Mouse (Mus musculus): Measurements from ENCODE around the gene Timm22. TPM values are rescaled to one million over a fixed set of nuclear protein-coding genes. Genes with fewer than 3 reads are reported as not detected.

The Timm22 gene
- polyA plus RNA-seq, 1 experiment: 7.5 TPM

DNA sequence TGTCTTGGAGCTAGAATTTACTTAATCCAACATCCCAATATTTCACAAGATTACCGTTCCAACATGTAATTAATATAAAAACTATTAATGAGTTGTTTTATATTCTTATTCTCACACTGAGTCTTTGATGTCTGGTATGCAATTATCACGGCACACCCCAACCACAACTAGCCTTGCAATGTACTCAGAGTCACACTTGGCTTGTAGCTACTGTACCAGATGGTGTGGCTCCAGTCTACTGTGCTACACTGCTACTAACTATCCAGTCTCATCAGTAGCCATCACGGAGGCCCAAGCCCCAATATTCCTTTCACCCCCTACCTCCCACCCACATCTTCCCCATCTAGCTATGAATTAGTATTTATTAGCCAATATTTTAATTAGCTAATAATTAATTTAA, 30.3 kb upstream of the Timm22 start:
- no peaks in the 10 kb centered on the region for H3K36me3 ChIP-seq (ENCODE audit: control insufficient read depth, insufficient read depth, low read length)
- no peak for DNase-seq (ENCODE audit: low read depth in 1 of 2, low spot score in 2 of 2)
- TF ChIP-seq CTCF (IDR thresholded peaks at IDR 0.05; ENCODE audit: extremely low read depth, insufficient read depth, insufficient read length, insufficient replicate concordance) (no peak), POLR2A (IDR thresholded peaks at IDR 0.05; ENCODE audit: low read depth, low read length) (no peak)

DNA sequence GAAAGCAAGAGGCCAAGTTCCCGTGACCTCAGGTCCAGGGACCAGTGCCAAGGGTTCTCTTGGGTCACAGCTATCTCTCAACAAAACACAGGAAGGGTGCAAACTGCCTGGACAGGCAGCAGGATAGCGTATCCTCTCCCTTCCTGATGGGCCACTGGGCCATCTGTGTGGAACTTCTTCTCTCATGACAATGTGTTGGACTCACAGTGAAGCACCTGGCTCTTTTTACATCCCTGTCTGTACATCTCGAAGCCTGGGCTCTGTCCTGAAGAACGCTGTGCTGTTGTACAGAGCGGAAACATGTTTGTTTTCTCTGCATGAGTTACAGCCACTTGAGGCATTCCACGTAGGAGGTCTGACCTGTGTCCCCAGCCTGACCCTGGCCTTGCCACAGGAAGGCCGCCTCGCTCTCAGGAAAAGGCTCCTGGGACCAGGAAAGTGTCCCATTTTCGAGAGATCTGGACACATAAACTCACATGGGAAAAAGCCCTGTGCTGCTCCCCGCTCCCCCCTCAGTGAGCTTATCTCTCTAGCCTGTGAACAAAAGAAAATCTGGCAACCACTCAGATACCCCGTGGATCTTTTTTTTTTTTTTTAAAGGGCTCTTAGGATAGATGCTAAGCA, 26.7 kb upstream of the Timm22 start:
- DNase-seq (ENCODE audit: low read depth in 1 of 2, low spot score in 2 of 2): no peak

More for the DNA sequence above, 30.3 kb upstream of the Timm22 start:
- H3K4me3 ChIP-seq (ENCODE audit: extremely low read depth, insufficient read depth, insufficient read length): no peak overlapping the region
- no peaks in the 10 kb centered on the region for H3K27me3 ChIP-seq (ENCODE audit: control insufficient read depth, insufficient read depth, low read length)
- no peaks in the 10 kb centered on the region for H3K4me1 ChIP-seq (ENCODE audit: control insufficient read depth, insufficient read depth, insufficient read length)
- no peak overlapping the region for H3K27ac ChIP-seq (ENCODE audit: insufficient read depth, low read length)
- 87% methylated on average over 3 of the region's 3 CpGs for WGBS

DNA sequence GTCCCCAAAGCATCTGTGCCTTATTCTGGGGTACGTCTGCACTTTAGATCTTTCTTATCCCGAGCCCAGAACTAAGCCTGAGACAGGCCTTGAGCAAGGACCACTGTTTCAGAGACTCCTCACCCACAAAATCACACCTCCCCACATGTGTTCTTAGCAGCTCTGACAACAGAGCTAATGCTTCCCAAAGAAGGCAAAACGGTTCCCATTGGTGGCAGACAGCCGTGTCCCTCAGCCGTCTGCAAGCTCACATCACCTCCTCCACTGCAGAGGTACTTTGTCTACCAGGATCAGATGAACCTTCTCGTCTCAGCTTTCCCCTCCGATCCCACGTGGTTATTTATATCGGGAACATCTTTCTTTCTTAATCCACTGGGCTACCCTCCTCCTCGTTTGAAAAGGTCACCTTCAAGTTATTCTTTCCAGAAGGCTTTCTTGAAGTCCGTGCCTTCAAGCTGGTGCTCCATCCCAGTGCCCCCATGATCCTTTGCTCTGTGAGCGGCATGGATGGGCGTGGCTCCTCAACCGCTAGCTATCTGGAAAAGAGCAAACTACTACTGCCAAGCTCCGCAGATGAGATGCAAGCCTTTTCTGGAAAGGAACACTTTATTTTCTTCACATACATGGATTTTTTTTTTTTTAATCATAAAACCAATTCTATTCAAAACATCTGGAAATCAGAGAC, 25.4 kb upstream of the Timm22 start:
- Histone ChIP-seq H3K4me3 (ENCODE audit: extremely low read depth, insufficient read depth, insufficient read length) (no peak overlapping the region), H3K4me1 (ENCODE audit: control insufficient read depth, insufficient read depth, insufficient read length) (no peaks in the 10 kb centered on the region), H3K27ac (ENCODE audit: insufficient read depth, low read length) (no peak overlapping the region), H3K36me3 (ENCODE audit: control insufficient read depth, insufficient read depth, low read length) (no peaks in the 10 kb centered on the region), H3K27me3 (ENCODE audit: control insufficient read depth, insufficient read depth, low read length) (no peaks in the 10 kb centered on the region)
- DNase-seq (ENCODE audit: low read depth in 1 of 2, low spot score in 2 of 2): no peak
- 93% methylated on average over 15 of the region's 15 CpGs for WGBS
- no peak for TF ChIP-seq POLR2A (IDR thresholded peaks at IDR 0.05; ENCODE audit: low read depth, low read length)
- no peak for TF ChIP-seq CTCF (IDR thresholded peaks at IDR 0.05; ENCODE audit: extremely low read depth, insufficient read depth, insufficient read length, insufficient replicate concordance)

More for the DNA sequence above, 26.7 kb upstream of the Timm22 start:
- no peak overlapping the region for H3K4me3 ChIP-seq (ENCODE audit: extremely low read depth, insufficient read depth, insufficient read length)
- 82% methylated on average over 11 of the region's 11 CpGs for WGBS
- no peak for TF ChIP-seq POLR2A (IDR thresholded peaks at IDR 0.05; ENCODE audit: low read depth, low read length)
- no peak for TF ChIP-seq CTCF (IDR thresholded peaks at IDR 0.05; ENCODE audit: extremely low read depth, insufficient read depth, insufficient read length, insufficient replicate concordance)
- no peaks in the 10 kb centered on the region for H3K4me1 ChIP-seq (ENCODE audit: control insufficient read depth, insufficient read depth, insufficient read length)
- no peak overlapping the region for H3K27ac ChIP-seq (ENCODE audit: insufficient read depth, low read length)
- no peaks in the 10 kb centered on the region for H3K36me3 ChIP-seq (ENCODE audit: control insufficient read depth, insufficient read depth, low read length)
- H3K27me3 ChIP-seq (ENCODE audit: control insufficient read depth, insufficient read depth, low read length): no peaks in the 10 kb centered on the region

DNA sequence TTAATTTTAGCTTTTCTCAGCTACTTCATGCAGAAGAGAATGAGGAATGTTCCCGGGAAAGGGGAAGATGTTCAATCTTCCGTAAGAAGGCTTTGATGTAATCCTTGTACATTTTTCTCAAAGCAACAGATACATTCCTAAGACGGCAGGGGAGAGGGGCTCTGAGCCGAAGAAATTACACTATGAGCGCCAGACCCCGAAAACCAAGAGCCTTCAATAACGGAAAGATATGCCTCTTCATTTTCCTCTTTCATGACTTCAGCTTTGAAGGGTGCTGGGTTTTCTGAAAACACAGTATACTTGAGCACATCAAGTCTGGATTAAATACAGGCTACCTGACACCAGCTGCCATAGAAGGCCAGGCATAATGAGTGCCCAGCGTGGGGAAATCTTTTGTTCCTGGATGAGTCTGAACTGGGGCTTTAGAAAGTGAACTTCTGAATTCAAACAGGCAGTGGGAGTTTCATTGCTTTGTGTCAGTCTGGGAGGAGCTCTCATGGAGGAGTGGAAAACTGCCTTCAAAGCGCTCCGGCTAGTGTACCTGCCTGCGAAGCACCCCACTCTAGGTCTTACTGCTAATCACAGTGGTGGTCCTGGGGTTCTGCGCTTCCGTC, 23.9 kb upstream of the Timm22 start:
- no peaks in the 10 kb centered on the region for H3K27me3 ChIP-seq (ENCODE audit: control insufficient read depth, insufficient read depth, low read length)
- H3K36me3 ChIP-seq (ENCODE audit: control insufficient read depth, insufficient read depth, low read length): no peaks in the 10 kb centered on the region
- no peaks in the 10 kb centered on the region for H3K4me1 ChIP-seq (ENCODE audit: control insufficient read depth, insufficient read depth, insufficient read length)
- 95% methylated on average over 13 of the region's 13 CpGs for WGBS
- no peak overlapping the region for H3K4me3 ChIP-seq (ENCODE audit: extremely low read depth, insufficient read depth, insufficient read length)
- DNase-seq (ENCODE audit: low read depth in 1 of 2, low spot score in 2 of 2): no peak
- no peak overlapping the region for H3K27ac ChIP-seq (ENCODE audit: insufficient read depth, low read length)
- TF ChIP-seq CTCF (IDR thresholded peaks at IDR 0.05; ENCODE audit: extremely low read depth, insufficient read depth, insufficient read length, insufficient replicate concordance) (no peak), POLR2A (IDR thresholded peaks at IDR 0.05; ENCODE audit: low read depth, low read length) (no peak)

DNA sequence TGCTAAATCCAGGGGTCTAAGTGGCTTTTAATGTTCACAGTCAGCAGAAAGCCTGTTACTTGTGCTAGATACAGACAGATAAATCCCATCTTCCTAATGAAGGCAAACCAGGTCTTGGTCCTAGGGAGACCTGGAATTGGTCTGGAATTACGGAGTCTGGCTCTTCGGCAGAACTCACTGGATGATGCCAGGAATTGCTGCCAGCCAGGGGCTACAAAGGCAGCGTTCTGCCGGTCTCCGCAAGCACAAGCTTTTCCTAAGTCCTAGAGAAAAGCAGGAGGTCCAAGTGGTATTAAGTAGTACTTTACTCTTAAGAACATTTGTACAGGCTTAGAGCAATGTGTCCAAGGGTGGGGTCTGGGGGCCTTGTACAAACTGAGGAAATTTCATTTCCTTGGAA, 22.4 kb upstream of the Timm22 start:
- WGBS: 90% methylated on average over 5 of the region's 5 CpGs
- no peak for DNase-seq (ENCODE audit: low read depth in 1 of 2, low spot score in 2 of 2)

DNA sequence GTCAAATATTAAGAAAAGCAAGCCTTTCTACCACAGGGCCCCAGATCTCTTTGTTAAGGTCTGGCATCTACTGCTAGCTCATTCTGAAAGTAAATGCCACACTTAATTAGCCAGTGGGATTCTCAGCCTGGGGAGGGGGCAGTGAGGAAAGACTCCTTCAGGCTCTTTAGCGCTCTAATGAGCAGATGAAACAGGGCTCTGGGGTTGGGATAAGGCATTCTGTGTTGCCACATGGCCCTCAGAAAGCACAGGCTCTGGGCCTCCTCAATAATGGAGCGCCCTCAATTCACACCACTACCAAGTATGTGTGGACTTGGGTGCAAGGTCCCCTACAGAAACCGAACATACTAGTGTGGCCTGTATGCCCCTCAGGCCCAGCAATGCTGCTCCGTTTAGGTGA, 21.7 kb upstream of the Timm22 start:
- 93% methylated on average over 4 of the region's 4 CpGs for WGBS
- no peaks in the 10 kb centered on the region for H3K36me3 ChIP-seq (ENCODE audit: control insufficient read depth, insufficient read depth, low read length)
- H3K27me3 ChIP-seq (ENCODE audit: control insufficient read depth, insufficient read depth, low read length): no peaks in the 10 kb centered on the region
- no peaks in the 10 kb centered on the region for H3K4me1 ChIP-seq (ENCODE audit: control insufficient read depth, insufficient read depth, insufficient read length)
- no peak overlapping the region for H3K27ac ChIP-seq (ENCODE audit: insufficient read depth, low read length)
- no peak overlapping the region for H3K4me3 ChIP-seq (ENCODE audit: extremely low read depth, insufficient read depth, insufficient read length)
- no peak for DNase-seq (ENCODE audit: low read depth in 1 of 2, low spot score in 2 of 2)
- TF ChIP-seq POLR2A (IDR thresholded peaks at IDR 0.05; ENCODE audit: low read depth, low read length): no peak
- TF ChIP-seq CTCF (IDR thresholded peaks at IDR 0.05; ENCODE audit: extremely low read depth, insufficient read depth, insufficient read length, insufficient replicate concordance): no peak

More for the DNA sequence above, 22.4 kb upstream of the Timm22 start:
- Histone ChIP-seq H3K27ac (ENCODE audit: insufficient read depth, low read length) (no peak overlapping the region), H3K36me3 (ENCODE audit: control insufficient read depth, insufficient read depth, low read length) (no peaks in the 10 kb centered on the region), H3K4me3 (ENCODE audit: extremely low read depth, insufficient read depth, insufficient read length) (no peak overlapping the region), H3K4me1 (ENCODE audit: control insufficient read depth, insufficient read depth, insufficient read length) (no peaks in the 10 kb centered on the region), H3K27me3 (ENCODE audit: control insufficient read depth, insufficient read depth, low read length) (no peaks in the 10 kb centered on the region)
- TF ChIP-seq POLR2A (IDR thresholded peaks at IDR 0.05; ENCODE audit: low read depth, low read length) (no peak), CTCF (IDR thresholded peaks at IDR 0.05; ENCODE audit: extremely low read depth, insufficient read depth, insufficient read length, insufficient replicate concordance) (no peak)
